Mouse (Mus musculus): ENCODE measurements around the gene Cacna1c.

DNA sequence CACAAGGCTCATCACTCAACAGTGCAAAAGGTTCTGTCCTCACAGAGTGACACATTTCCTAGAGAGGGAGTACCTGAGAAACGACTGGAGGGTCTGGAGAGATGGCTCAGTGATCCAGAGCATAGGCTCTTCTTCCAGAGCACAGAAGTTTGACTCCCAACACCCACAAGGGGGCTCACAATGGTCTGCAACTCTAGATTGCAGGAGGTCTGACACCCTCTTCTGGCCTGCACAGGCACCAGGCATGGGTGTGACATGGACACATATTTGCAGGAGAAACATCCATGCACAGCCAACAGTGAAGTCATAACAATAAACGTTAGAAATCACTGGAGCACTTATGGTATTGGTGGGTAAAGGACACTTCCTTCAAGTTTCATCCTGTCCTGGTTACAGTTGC is 173.4 kb downstream of the Cacna1c start:
- TF ChIP-seq EP300 (IDR thresholded peaks at IDR 0.05; ENCODE audit: low read depth) (no peak), CTCF (IDR thresholded peaks at IDR 0.05; ENCODE audit: low read depth) (peak; percentile 36)

Data from liver, postnatal 0 days (tissue).